Mouse (Mus musculus) testis, adult 2 months (tissue): ENCODE measurements around the gene Cdon.

Experiments
- CTCF ChIP-seq: fragments of 200-500 bp; IDR thresholded peaks from 2 replicates; pipeline ENCODE4 v1.5.1; 2012; ENCODE audit warnings: low read depth, mild to moderate bottlenecking, inconsistent platforms, low read length, moderate library complexity; ENCODE audit not compliant: control insufficient read depth, insufficient read depth, insufficient replicate concordance
- POLR2A ChIP-seq: fragments of 200-500 bp; IDR thresholded peaks from 2 replicates; pipeline ENCODE4 v1.6.1; 2012; ENCODE audit warnings: low read depth, mild to moderate bottlenecking, inconsistent platforms, low read length, moderate library complexity; ENCODE audit not compliant: control insufficient read depth

GRCm38 (mm10) chr9:35522241-35522640, 101.3 kb downstream of the Cdon start:
- TF ChIP-seq POLR2A, result no peak
- no peak for TF ChIP-seq CTCF
